8 mouse cellular contexts compared by ENCODE assay signal in the genomic region with DNA sequence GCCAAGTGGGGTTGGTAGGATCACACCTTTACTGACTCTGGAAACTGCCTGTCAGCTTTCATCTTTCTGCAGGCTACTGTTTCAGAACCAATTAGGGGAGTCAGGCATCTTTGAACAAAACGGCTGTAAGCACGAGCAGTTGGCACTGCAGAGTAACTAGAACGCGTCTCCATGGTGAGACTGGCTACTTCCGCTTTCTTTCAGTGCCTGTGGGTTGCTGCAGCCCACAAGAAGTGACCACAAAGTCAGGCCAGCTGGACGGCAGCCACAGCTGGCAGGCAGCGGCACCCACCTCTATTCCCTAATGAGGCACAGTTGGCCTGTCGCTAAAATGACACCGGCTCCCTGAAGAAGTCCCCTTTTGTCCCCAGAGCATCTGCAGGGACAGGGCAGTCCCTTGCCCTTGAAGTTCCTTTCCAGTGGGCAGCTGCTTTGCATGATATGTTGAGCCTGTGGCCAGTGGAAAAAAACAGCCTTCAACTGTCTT.
DNase-seq lines count a peak whose midpoint lies in the region; TF ChIP-seq lines count a peak whose summit lies in the region.
"Had no signal": no experiment of that assay in that cellular context is flagged by ENCODE, and none has a peak within 500 bp of the region (broad histone marks: within the 10 kb centered on the region; RNA-seq: fewer than 3 reads in every experiment).

No protein-coding gene starts in this region.

- peak; percentile 14 for DNase-seq in thymus, adult 2 months
- DNase-seq in thymus, postnatal 4 days, result no peak
- peak; percentile 32 to 54 for DNase-seq in cerebellum, postnatal 25 days
- DNase-seq in heart, postnatal 14 days, result peak; percentile 67 to 77
- DNase-seq in left cerebral cortex, postnatal 14 days (ENCODE audit: low spot score in 2 of 2), result peak; percentile 80 to 92
- DNase-seq in monocyte, adult 2 months (ENCODE audit: low read depth in 1 of 2, low spot score in 2 of 2), result peak; percentile 77 to 80
- DNase-seq in splenic B cell, adult 2 months (ENCODE audit: low read depth, low spot score), result peak; percentile 83

- no peaks in the 10 kb centered on the region for H3K27me3 ChIP-seq in thymus, adult 2 months (ENCODE audit: control insufficient read depth, insufficient read depth, low read length)
- H3K27me3 ChIP-seq in splenic B cell, adult 2 months (ENCODE audit: control insufficient read depth, insufficient read depth, low read length, poor library complexity, severe bottlenecking), result no peaks in the 10 kb centered on the region

- intact Hi-C loops in heart, postnatal 14 days (cut with DNase I), result loop anchor here (5.0 kb wide), 1 partner anchor 42 kb away; no protein-coding TSS in a partner anchor
- intact Hi-C loops in left cerebral cortex, postnatal 14 days (cut with DNase I), result no loop called here

- H3K27ac ChIP-seq in thymus, adult 2 months (ENCODE audit: control insufficient read depth, insufficient read depth, low read length), result no peak overlapping the region

- WGBS in thymus, adult 2 months, result 4% methylated on average over 9 of the region's 9 CpGs

- no peaks in the 10 kb centered on the region for H3K36me3 ChIP-seq in thymus, adult 2 months (ENCODE audit: control insufficient read depth, insufficient read depth, low read length)
- no peaks in the 10 kb centered on the region for H3K36me3 ChIP-seq in splenic B cell, adult 2 months (ENCODE audit: control insufficient read depth, insufficient read depth, low read length, poor library complexity, severe bottlenecking)

- no peak for TF ChIP-seq POLR2A in thymus, adult 2 months (IDR thresholded peaks at IDR 0.05; ENCODE audit: control insufficient read depth, extremely low read depth, insufficient read depth, low read length, poor library complexity)

- TF ChIP-seq CTCF in thymus, adult 2 months (IDR thresholded peaks at IDR 0.05; ENCODE audit: borderline replicate concordance, control insufficient read depth, extremely low read depth, insufficient read depth, low read length, poor library complexity), result no peak

- peaks cover 7% of the 10 kb centered on the region for H3K4me1 ChIP-seq in thymus, adult 2 months (replicated peaks; ENCODE audit: control insufficient read depth, insufficient read depth, low read length)

- no peak overlapping the region for H3K4me3 ChIP-seq in thymus, adult 2 months (ENCODE audit: control insufficient read depth, insufficient read depth, low read length)
- H3K4me3 ChIP-seq: erythroblast, embryonic 14.5 days had no signal
